Comparison of ENCODE assay signal across 31 mouse cellular contexts in the genomic region with DNA sequence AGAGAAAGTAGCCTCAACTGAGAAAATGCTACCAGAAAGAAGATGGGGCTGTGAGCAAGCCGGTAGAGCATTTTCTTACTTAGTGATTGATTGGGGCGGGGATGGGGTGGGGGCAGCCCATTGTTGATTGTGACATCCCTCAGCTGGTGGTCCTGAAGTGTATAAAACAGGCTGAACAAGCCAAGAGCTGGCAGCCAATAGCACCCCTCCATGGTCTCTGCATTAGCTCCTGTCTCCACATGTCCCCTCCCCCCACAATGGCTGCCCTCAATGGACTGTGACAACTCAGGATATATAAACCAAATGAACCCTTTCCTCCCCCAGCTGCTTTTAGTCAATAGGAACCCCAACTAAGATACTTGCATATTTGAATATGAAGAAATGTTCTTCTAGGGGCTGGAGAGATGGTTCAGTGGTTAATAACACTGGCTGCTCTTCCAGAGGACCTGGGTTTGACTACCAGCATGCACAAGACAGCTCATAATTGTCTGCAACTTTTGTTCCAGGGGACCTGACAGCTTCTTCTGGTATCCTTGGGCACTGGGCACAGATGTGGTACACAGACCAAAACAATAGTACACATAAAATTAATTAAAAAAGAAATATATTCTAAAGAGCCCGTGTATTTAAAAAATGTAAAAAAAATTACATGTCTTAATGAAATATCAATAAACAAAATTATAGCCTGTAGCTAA. TPM values are rescaled to one million over a fixed set of nuclear protein-coding genes. Genes with fewer than 3 reads are reported as not detected.
A peak's percentile ranks its signal among the peaks of the same experiment; 100 is the strongest.
DNase-seq lines count a peak whose midpoint lies in the region; ATAC-seq lines count a peak whose summit lies in the region.
"Had no signal": no experiment of that assay in that cellular context is flagged by ENCODE, and none has a peak within 500 bp of the region (broad histone marks: within the 10 kb centered on the region; RNA-seq: fewer than 3 reads in every experiment).

No protein-coding gene starts in this region.

- no peaks in the 10 kb centered on the region for H3K27me3 ChIP-seq in hindbrain, embryonic 11.5 days (ENCODE audit: control insufficient read depth, insufficient read depth, low read length)
- H3K27me3 ChIP-seq in hindbrain, embryonic 16.5 days (replicated peaks; ENCODE audit: control insufficient read depth, insufficient read depth, low read length) = no peaks in the 10 kb centered on the region
- peaks cover 6% of the 10 kb centered on the region; the same call in 1 of the 2 replicates for H3K27me3 ChIP-seq in midbrain, embryonic 10.5 days (ENCODE audit: low read depth, poor library complexity, severe bottlenecking)
- no peaks in the 10 kb centered on the region for H3K27me3 ChIP-seq in midbrain, embryonic 13.5 days
- H3K27me3 ChIP-seq in neural tube, embryonic 12.5 days (replicated peaks) = no peaks in the 10 kb centered on the region
- H3K27me3 ChIP-seq: forebrain, embryonic 15.5 days; limb, embryonic 15.5 days; liver, embryonic 13.5 days; neural tube, embryonic 13.5 days had no signal

- H3K4me1 ChIP-seq in hindbrain, embryonic 11.5 days (replicated peaks; ENCODE audit: control insufficient read depth, insufficient read depth, low read length) = peaks cover 3% of the 10 kb centered on the region; the same call in 1 of the 2 replicates
- H3K4me1 ChIP-seq in hindbrain, embryonic 16.5 days (ENCODE audit: control insufficient read depth, insufficient read depth, low read depth, low read length) = no peaks in the 10 kb centered on the region
- H3K4me1 ChIP-seq in midbrain, embryonic 10.5 days = peaks cover 10% of the 10 kb centered on the region; the same call in 1 of the 2 replicates
- H3K4me1 ChIP-seq in midbrain, embryonic 13.5 days (replicated peaks) = no peaks in the 10 kb centered on the region
- H3K4me1 ChIP-seq in neural tube, embryonic 12.5 days = no peaks in the 10 kb centered on the region
- H3K4me1 ChIP-seq: forebrain, embryonic 15.5 days; limb, embryonic 10.5 days; limb, embryonic 15.5 days; liver, embryonic 13.5 days; neural tube, embryonic 13.5 days had no signal

- no peak overlapping the region for H3K9ac ChIP-seq in hindbrain, embryonic 11.5 days (ENCODE audit: low read depth, low read length)
- H3K9ac ChIP-seq in hindbrain, embryonic 16.5 days (ENCODE audit: low read depth, low read length) = no peak overlapping the region
- H3K9ac ChIP-seq in midbrain, embryonic 13.5 days (replicated peaks) = no peak overlapping the region
- no peak overlapping the region for H3K9ac ChIP-seq in neural tube, embryonic 12.5 days
- H3K9ac ChIP-seq: forebrain, embryonic 15.5 days; limb, embryonic 15.5 days; liver, embryonic 13.5 days; neural tube, embryonic 13.5 days had no signal

- H3K9me3 ChIP-seq in hindbrain, embryonic 11.5 days (ENCODE audit: control insufficient read depth, low read length) = no peaks in the 10 kb centered on the region
- H3K9me3 ChIP-seq in hindbrain, embryonic 16.5 days (ENCODE audit: control insufficient read depth, low read length) = no peaks in the 10 kb centered on the region
- H3K9me3 ChIP-seq in midbrain, embryonic 10.5 days (replicated peaks) = no peaks in the 10 kb centered on the region
- no peaks in the 10 kb centered on the region for H3K9me3 ChIP-seq in midbrain, embryonic 13.5 days
- no peaks in the 10 kb centered on the region for H3K9me3 ChIP-seq in neural tube, embryonic 12.5 days
- H3K9me3 ChIP-seq: forebrain, embryonic 15.5 days; G1E; limb, embryonic 10.5 days; limb, embryonic 15.5 days; liver, embryonic 13.5 days; neural tube, embryonic 13.5 days had no signal

- no peaks in the 10 kb centered on the region for H3K36me3 ChIP-seq in hindbrain, embryonic 11.5 days (ENCODE audit: control insufficient read depth, insufficient read depth, low read length)
- H3K36me3 ChIP-seq in hindbrain, embryonic 16.5 days (ENCODE audit: control insufficient read depth, insufficient read depth, low read length) = no peaks in the 10 kb centered on the region
- no peaks in the 10 kb centered on the region for H3K36me3 ChIP-seq in midbrain, embryonic 10.5 days
- H3K36me3 ChIP-seq in midbrain, embryonic 13.5 days = no peaks in the 10 kb centered on the region
- H3K36me3 ChIP-seq in neural tube, embryonic 12.5 days = no peaks in the 10 kb centered on the region
- H3K36me3 ChIP-seq: forebrain, embryonic 15.5 days; G1E; limb, embryonic 10.5 days; limb, embryonic 15.5 days; liver, embryonic 13.5 days; neural tube, embryonic 13.5 days had no signal

- peak; percentile 63 for DNase-seq in hindbrain, embryonic 11.5 days (ENCODE audit: low spot score)
- DNase-seq in midbrain, embryonic 10.5 days (ENCODE audit: low spot score) = peak; percentile 43
- no peak for DNase-seq in neural tube, embryonic 10.5 days (ENCODE audit: extremely low spot score, low spot score)
- DNase-seq in adipocyte (ENCODE audit: low spot score) = no peak
- DNase-seq: adrenal gland, postnatal 14 days; cerebellum, adult 11-12 months; cerebellum, adult 9-11 months; gastrocnemius, postnatal 25 days; heart, adult 18-20 months; heart, postnatal 36 days; kidney, adult 8-10 months; kidney, postnatal 14 days; layer of hippocampus, adult 9-11 months; liver, embryonic 13.5 days; lung, adult 18-20 months; lung, postnatal 14 days; thymus, adult 2 months; thymus, postnatal 36 days had no signal

- H3K4me2 ChIP-seq in hindbrain, embryonic 11.5 days (replicated peaks; ENCODE audit: low read depth, low read length) = no peak overlapping the region
- no peak overlapping the region for H3K4me2 ChIP-seq in hindbrain, embryonic 16.5 days (ENCODE audit: low read length)
- no peak overlapping the region for H3K4me2 ChIP-seq in midbrain, embryonic 13.5 days (replicated peaks)
- no peak overlapping the region for H3K4me2 ChIP-seq in neural tube, embryonic 12.5 days (replicated peaks)
- H3K4me2 ChIP-seq: forebrain, embryonic 15.5 days; heart, embryonic 11.5 days; limb, embryonic 15.5 days; liver, embryonic 13.5 days; neural tube, embryonic 13.5 days had no signal

- no peak overlapping the region for H3K4me3 ChIP-seq in hindbrain, embryonic 11.5 days (ENCODE audit: low read depth, low read length)
- no peak overlapping the region for H3K4me3 ChIP-seq in hindbrain, embryonic 16.5 days (ENCODE audit: low read length)
- no peak overlapping the region for H3K4me3 ChIP-seq in midbrain, embryonic 10.5 days
- H3K4me3 ChIP-seq in midbrain, embryonic 13.5 days (replicated peaks) = no peak overlapping the region
- no peak overlapping the region for H3K4me3 ChIP-seq in neural tube, embryonic 12.5 days
- H3K4me3 ChIP-seq: forebrain, embryonic 15.5 days; limb, embryonic 10.5 days; limb, embryonic 15.5 days; liver, embryonic 13.5 days; neural tube, embryonic 13.5 days had no signal

- no peak overlapping the region for H3K27ac ChIP-seq in hindbrain, embryonic 11.5 days (ENCODE audit: low read depth, low read length)
- H3K27ac ChIP-seq in hindbrain, embryonic 16.5 days (ENCODE audit: low read depth, low read length) = no peak overlapping the region
- H3K27ac ChIP-seq in midbrain, embryonic 10.5 days (replicated peaks) = no peak overlapping the region
- H3K27ac ChIP-seq in midbrain, embryonic 13.5 days = no peak overlapping the region
- H3K27ac ChIP-seq in neural tube, embryonic 12.5 days = no peak overlapping the region
- H3K27ac ChIP-seq: forebrain, embryonic 15.5 days; limb, embryonic 10.5 days; limb, embryonic 15.5 days; liver, embryonic 13.5 days; neural tube, embryonic 13.5 days had no signal

- WGBS in hindbrain, embryonic 11.5 days = 41% methylated on average over 3 of the region's 3 CpGs
- WGBS in hindbrain, embryonic 16.5 days = 25% methylated on average over 3 of the region's 3 CpGs
- 43% methylated on average over 3 of the region's 3 CpGs for WGBS in midbrain, embryonic 10.5 days
- 40% methylated on average over 3 of the region's 3 CpGs for WGBS in midbrain, embryonic 13.5 days
- 38% methylated on average over 3 of the region's 3 CpGs for WGBS in neural tube, embryonic 12.5 days

- peak; percentile 91 for ATAC-seq in hindbrain, embryonic 11.5 days (ENCODE audit: low FRiP score)
- ATAC-seq in hindbrain, embryonic 16.5 days = no peak
- ATAC-seq in midbrain, embryonic 13.5 days = no peak
- ATAC-seq in neural tube, embryonic 12.5 days (ENCODE audit: low FRiP score, low read depth) = peak; percentile 68; the same call in 1 of the 2 replicates
- ATAC-seq: forebrain, embryonic 15.5 days; intestine, embryonic 16.5 days had no signal

RNA-seq across cellular contexts. Expression of a gene that starts 23.9 kb away (rescaled TPM):
- polyA plus RNA-seq in hindbrain, embryonic 11.5 days (2014; fragmentation: Nextera tagmentation; extraction: Ambion mirVana) = 27.1 and 30.2 TPM in 2 replicates
- polyA plus RNA-seq in hindbrain, embryonic 16.5 days (2015; fragmentation: Nextera tagmentation; extraction: Ambion mirVana) = 26.0 and 29.7 TPM in 2 replicates
- polyA plus RNA-seq in midbrain, embryonic 10.5 days (2016; fragmentation: Nextera tagmentation; extraction: Ambion mirVana) = 29.5 and 34.3 TPM in 2 replicates
- 18.2 and 20.0 TPM in 2 replicates for polyA plus RNA-seq in midbrain, embryonic 13.5 days (2015; fragmentation: Nextera tagmentation; extraction: Ambion mirVana)
- 16.7 and 17.4 TPM in 2 replicates for polyA plus RNA-seq in neural tube, embryonic 12.5 days (2016; fragmentation: Nextera tagmentation; extraction: Ambion mirVana)

RNA-seq across cellular contexts. Expression of a gene that starts 24.6 kb away (rescaled TPM):
- not detected in 2 replicates for polyA plus RNA-seq in hindbrain, embryonic 11.5 days (2014; fragmentation: Nextera tagmentation; extraction: Ambion mirVana)
- not detected in 2 replicates for polyA plus RNA-seq in hindbrain, embryonic 16.5 days (2015; fragmentation: Nextera tagmentation; extraction: Ambion mirVana)
- not detected in 2 replicates for polyA plus RNA-seq in midbrain, embryonic 10.5 days (2016; fragmentation: Nextera tagmentation; extraction: Ambion mirVana)
- polyA plus RNA-seq in midbrain, embryonic 13.5 days (2015; fragmentation: Nextera tagmentation; extraction: Ambion mirVana) = not detected in 2 replicates
- not detected in 2 replicates for polyA plus RNA-seq in neural tube, embryonic 12.5 days (2016; fragmentation: Nextera tagmentation; extraction: Ambion mirVana)
- polyA plus RNA-seq: embryonic facial prominence, embryonic 11.5 days; forebrain, embryonic 15.5 days; frontal cortex, adult 2 months; G1E; heart, embryonic 11.5 days; heart, embryonic 16.5 days; intestine, embryonic 16.5 days; limb, embryonic 10.5 days; limb, embryonic 15.5 days; liver, embryonic 13.5 days; neural tube, embryonic 13.5 days; thymus, adult 2 months had no signal

RNA-seq across cellular contexts. Expression of a gene that starts 24.7 kb away (rescaled TPM):
- 0.09 TPM in 1 of 2 replicates, not detected in the other for polyA plus RNA-seq in hindbrain, embryonic 11.5 days (2014; fragmentation: Nextera tagmentation; extraction: Ambion mirVana)
- 0.06 and 0.08 TPM in 2 replicates for polyA plus RNA-seq in hindbrain, embryonic 16.5 days (2015; fragmentation: Nextera tagmentation; extraction: Ambion mirVana)
- polyA plus RNA-seq in midbrain, embryonic 10.5 days (2016; fragmentation: Nextera tagmentation; extraction: Ambion mirVana) = not detected in 2 replicates
- polyA plus RNA-seq in midbrain, embryonic 13.5 days (2015; fragmentation: Nextera tagmentation; extraction: Ambion mirVana) = not detected in 2 replicates
- not detected in 2 replicates for polyA plus RNA-seq in neural tube, embryonic 12.5 days (2016; fragmentation: Nextera tagmentation; extraction: Ambion mirVana)
- polyA plus RNA-seq: forebrain, embryonic 15.5 days; heart, embryonic 11.5 days; limb, embryonic 10.5 days; limb, embryonic 15.5 days; neural tube, embryonic 13.5 days had no signal

RNA-seq across cellular contexts. Expression of a gene that starts 50.2 kb away (rescaled TPM):
- not detected in 2 replicates for polyA plus RNA-seq in hindbrain, embryonic 11.5 days (2014; fragmentation: Nextera tagmentation; extraction: Ambion mirVana)
- 0.09 TPM in 1 of 2 replicates, not detected in the other for polyA plus RNA-seq in hindbrain, embryonic 16.5 days (2015; fragmentation: Nextera tagmentation; extraction: Ambion mirVana)
- not detected in 2 replicates for polyA plus RNA-seq in midbrain, embryonic 10.5 days (2016; fragmentation: Nextera tagmentation; extraction: Ambion mirVana)
- not detected in 2 replicates for polyA plus RNA-seq in midbrain, embryonic 13.5 days (2015; fragmentation: Nextera tagmentation; extraction: Ambion mirVana)
- not detected in 2 replicates for polyA plus RNA-seq in neural tube, embryonic 12.5 days (2016; fragmentation: Nextera tagmentation; extraction: Ambion mirVana)
- polyA plus RNA-seq: embryonic facial prominence, embryonic 11.5 days; forebrain, embryonic 15.5 days; G1E; heart, embryonic 16.5 days; intestine, embryonic 16.5 days; liver, embryonic 13.5 days; neural tube, embryonic 13.5 days had no signal

Comparison
In these comparisons a context has a peak if more than half of its experiments do, and no peak if none do; other contexts are left out.
1. ATAC-seq: peak in hindbrain, embryonic 11.5 days (single experiment) and neural tube, embryonic 12.5 days (single experiment); none in hindbrain, embryonic 16.5 days (single experiment) and midbrain, embryonic 13.5 days (single experiment).
2. DNase-seq: peak in hindbrain, embryonic 11.5 days (single experiment) and midbrain, embryonic 10.5 days (single experiment); none in neural tube, embryonic 10.5 days (single experiment) and adipocyte (single experiment).